Mouse (Mus musculus) midbrain, embryonic 13.5 days (tissue): ENCODE data around the gene Lipe. TPM values are rescaled to one million over a fixed set of nuclear protein-coding genes. Genes with fewer than 3 reads are reported as not detected.

Experiments used
- ATAC-seq: fragments of 200-750 bp; cut with Nextera tagmentation; 2 replicates; pipeline ENCODE4 v1.8.0; 2017; ENCODE audit warnings: mild to moderate bottlenecking, moderate TSS enrichment, moderate library complexity
- H3K27ac ChIP-seq: fragments of 300-500 bp; sonication (generic); 2 replicates; pipeline ENCODE4 v1.5.1; 2015; ENCODE audit warnings: inconsistent platforms, mild to moderate bottlenecking, moderate library complexity
- H3K27me3 ChIP-seq: fragments of 300-500 bp; sonication (generic); 2 replicates; pipeline ENCODE4 v1.6.1; 2015; ENCODE audit warnings: mild to moderate bottlenecking, inconsistent platforms
- H3K36me3 ChIP-seq: fragments of 300-500 bp; sonication (generic); 2 replicates; pipeline ENCODE4 v1.6.1; 2015; ENCODE audit warnings: mild to moderate bottlenecking, inconsistent platforms
- H3K4me1 ChIP-seq: fragments of 300-500 bp; sonication (generic); replicated peaks from 2 replicates; pipeline ENCODE4 v1.6.1; 2015; ENCODE audit warnings: inconsistent platforms
- H3K4me2 ChIP-seq: fragments of 300-500 bp; sonication (generic); replicated peaks from 2 replicates; pipeline ENCODE4 v1.6.1; 2015; ENCODE audit warnings: moderate library complexity, mild to moderate bottlenecking, inconsistent platforms
- H3K4me3 ChIP-seq: fragments of 300-500 bp; sonication (generic); replicated peaks from 2 replicates; pipeline ENCODE4 v1.5.1; 2015; ENCODE audit warnings: mild to moderate bottlenecking, inconsistent platforms
- H3K9ac ChIP-seq: fragments of 300-500 bp; sonication (generic); replicated peaks from 2 replicates; pipeline ENCODE4 v1.6.1; 2015; ENCODE audit warnings: mild to moderate bottlenecking, inconsistent platforms
- H3K9me3 ChIP-seq: fragments of 300-500 bp; sonication (generic); 2 replicates; pipeline ENCODE4 v1.6.1; 2016; ENCODE audit warnings: mild to moderate bottlenecking, inconsistent platforms
- WGBS: fragments of 180-500 bp; shearing (Covaris S2); methylation state at CpG from one replicate; pipeline ENCODE4 v1.1.7; 2015; 5-methylcytosine and 5-hydroxymethylcytosine counted together
- polyA plus RNA-seq: library from polyadenylated mRNA; unstranded; fragments of >200 nt; fragmentation: Nextera tagmentation; extraction: Ambion mirVana; gene quantifications from 2 replicates; pipeline ENCODE4 v1.2.1, GENCODE M21; 2015

The Lipe gene
- polyA plus RNA-seq, 1 experiment from 2014 or later = 9.9 TPM

GRCm38 (mm10) chr7:25367632-25368293 lies 30.7 kb downstream of the Lipe start:
- WGBS = 3% methylated on average over 33 of the region's 33 CpGs
- peak; percentile 15; the same call in 1 of the 2 replicates for ATAC-seq
- H3K36me3 ChIP-seq = peaks cover 20% of the 10 kb centered on the region
- H3K9me3 ChIP-seq = no peaks in the 10 kb centered on the region
- no peak overlapping the region; the same call in 1 of the 2 replicates for H3K4me2 ChIP-seq
- peaks cover 27% of the 10 kb centered on the region for H3K4me1 ChIP-seq
- peaks cover 45% of the 10 kb centered on the region for H3K27me3 ChIP-seq
- H3K9ac ChIP-seq = no peak overlapping the region; the same call in 1 of the 2 replicates
- no peak overlapping the region for H3K27ac ChIP-seq
- H3K4me3 ChIP-seq = peak overlapping the region; percentile 9; the same call in 1 of the 2 replicates

- WGBS = 15% methylated on average over 13 of the region's 13 CpGs
- Histone ChIP-seq H3K9me3 (no peaks in the 10 kb centered on the region), H3K4me1 (peaks cover 27% of the 10 kb centered on the region), H3K9ac (peak overlapping the region; percentile 1), H3K4me2 (peak overlapping the region; percentile 14; the same call in 1 of the 2 replicates), H3K27me3 (peaks cover 45% of the 10 kb centered on the region), H3K4me3 (no peak overlapping the region), H3K36me3 (peaks cover 34% of the 10 kb centered on the region), H3K27ac (peak overlapping the region; percentile 57)
- peak; percentile 69 for ATAC-seq
These were observed 32.4 kb downstream of the Lipe start for GRCm38 (mm10) chr7:25365937-25366625.

- peaks cover 59% of the 10 kb centered on the region for H3K36me3 ChIP-seq
- no peak for ATAC-seq
- H3K9me3 ChIP-seq = no peaks in the 10 kb centered on the region
- peaks cover 30% of the 10 kb centered on the region for H3K4me1 ChIP-seq
- H3K4me3 ChIP-seq = no peak overlapping the region
- no peak overlapping the region for H3K27ac ChIP-seq
- H3K4me2 ChIP-seq = no peak overlapping the region
- WGBS = 95% methylated on average over 17 of the region's 17 CpGs
- H3K27me3 ChIP-seq = peaks cover 24% of the 10 kb centered on the region
- H3K9ac ChIP-seq = no peak overlapping the region
These were observed 34.9 kb downstream of the Lipe start for GRCm38 (mm10) chr7:25363632-25364031.

GRCm38 (mm10) chr7:25363151-25363550 lies 35.4 kb downstream of the Lipe start:
- Histone ChIP-seq H3K9ac (no peak overlapping the region), H3K27me3 (peaks cover 19% of the 10 kb centered on the region), H3K4me3 (no peak overlapping the region), H3K36me3 (peaks cover 64% of the 10 kb centered on the region), H3K4me1 (peaks cover 33% of the 10 kb centered on the region), H3K27ac (no peak overlapping the region), H3K9me3 (no peaks in the 10 kb centered on the region), H3K4me2 (no peak overlapping the region)
- WGBS = 91% methylated on average over 19 of the region's 19 CpGs
- ATAC-seq = no peak

GRCm38 (mm10) chr7:25358721-25359206 lies 39.7 kb downstream of the Lipe start:
- Histone ChIP-seq H3K4me1 (0 out of 2 replicates have a peak, but pooled peaks cover 6% of the 10 kb centered on the region), H3K4me2 (no peak overlapping the region), H3K4me3 (no peak overlapping the region), H3K27me3 (no peaks in the 10 kb centered on the region), H3K27ac (peak overlapping the region; percentile 53; the same call in 1 of the 2 replicates), H3K9me3 (no peaks in the 10 kb centered on the region), H3K9ac (no peak overlapping the region), H3K36me3 (peaks cover 93% of the 10 kb centered on the region)
- peak; percentile 53 for ATAC-seq
- 71% methylated on average over 19 of the region's 19 CpGs for WGBS

- Histone ChIP-seq H3K9me3 (peaks cover 7% of the 10 kb centered on the region; the same call in 1 of the 2 replicates), H3K4me3 (no peak overlapping the region), H3K27ac (no peak overlapping the region), H3K9ac (no peak overlapping the region), H3K4me1 (no peaks in the 10 kb centered on the region), H3K36me3 (peaks cover 95% of the 10 kb centered on the region), H3K4me2 (no peak overlapping the region), H3K27me3 (no peaks in the 10 kb centered on the region)
- WGBS = 84% methylated on average over 8 of the region's 8 CpGs
- no peak for ATAC-seq
These were observed 49.6 kb downstream of the Lipe start for GRCm38 (mm10) chr7:25348861-25349260.

- Histone ChIP-seq H3K36me3 (peaks cover 80% of the 10 kb centered on the region), H3K27me3 (no peaks in the 10 kb centered on the region), H3K27ac (no peak overlapping the region), H3K9ac (no peak overlapping the region), H3K4me1 (peaks cover 7% of the 10 kb centered on the region), H3K4me3 (no peak overlapping the region), H3K4me2 (no peak overlapping the region), H3K9me3 (no peaks in the 10 kb centered on the region)
- peak; percentile 65 for ATAC-seq
- whole genome bisulfite sequencing = 69% methylated on average over 19 of the region's 20 CpGs
These were observed 57.3 kb downstream of the Lipe start for GRCm38 (mm10) chr7:25341000-25341784.

- peaks cover 84% of the 10 kb centered on the region for H3K36me3 ChIP-seq
- ATAC-seq = no peak
These were observed 59.2 kb downstream of the Lipe start for GRCm38 (mm10) chr7:25339329-25339728.

GRCm38 (mm10) chr7:25334472-25334871 lies 64.0 kb downstream of the Lipe start:
- no peak overlapping the region for H3K4me2 ChIP-seq
- H3K9me3 ChIP-seq = no peaks in the 10 kb centered on the region
- no peak overlapping the region for H3K27ac ChIP-seq
- ATAC-seq = peak; percentile 35
- H3K4me3 ChIP-seq = no peak overlapping the region
- H3K36me3 ChIP-seq = peaks cover 75% of the 10 kb centered on the region
- 0 out of 2 replicates have a peak, but pooled peaks cover 3% of the 10 kb centered on the region for H3K4me1 ChIP-seq
- H3K9ac ChIP-seq = no peak overlapping the region
- WGBS = 84% methylated on average over 12 of the region's 12 CpGs
- H3K27me3 ChIP-seq = no peaks in the 10 kb centered on the region

More at GRCm38 (mm10) chr7:25339329-25339728, 59.2 kb downstream of the Lipe start:
- Histone ChIP-seq H3K4me2 (no peak overlapping the region), H3K4me3 (no peak overlapping the region), H3K9me3 (no peaks in the 10 kb centered on the region), H3K9ac (no peak overlapping the region), H3K27ac (no peak overlapping the region), H3K4me1 (peaks cover 7% of the 10 kb centered on the region), H3K27me3 (no peaks in the 10 kb centered on the region)
- WGBS = 91% methylated on average over 9 of the region's 9 CpGs

GRCm38 (mm10) chr7:25333596-25334307 lies 64.8 kb downstream of the Lipe start:
- H3K4me3 ChIP-seq = no peak overlapping the region
- no peaks in the 10 kb centered on the region for H3K9me3 ChIP-seq
- H3K4me2 ChIP-seq = no peak overlapping the region
- peak; percentile 76 for ATAC-seq
- 41% methylated on average over 16 of the region's 16 CpGs for WGBS
- peaks cover 75% of the 10 kb centered on the region for H3K36me3 ChIP-seq
- H3K27me3 ChIP-seq = no peaks in the 10 kb centered on the region
- no peak overlapping the region for H3K27ac ChIP-seq
- 0 out of 2 replicates have a peak, but pooled peaks cover 3% of the 10 kb centered on the region for H3K4me1 ChIP-seq
- H3K9ac ChIP-seq = no peak overlapping the region
